Mouse (Mus musculus): ENCODE data around the gene P3h2.

- TF ChIP-seq GATA1 (IDR thresholded peaks at IDR 0.05; ENCODE audit: borderline replicate concordance, low read length) (no peak), FLI1 (IDR thresholded peaks at IDR 0.05; ENCODE audit: low read length) (no peak)
Measured at GRCm38 (mm10) chr16:26049393-26050087, 56.0 kb downstream of the P3h2 start.

Data from megakaryocyte, embryonic 14.5 days (primary cell).